8 mouse cellular contexts compared by ENCODE assay signal in genomic region chr7:16310020-16310520, GRCm38 (mm10). TPM values are rescaled to one million over a fixed set of nuclear protein-coding genes. Genes with fewer than 3 reads are reported as not detected.
A peak's percentile ranks its signal among the peaks of the same experiment; 100 is the strongest.
DNase-seq lines count a peak whose midpoint lies in the region; ATAC-seq lines count a peak whose summit lies in the region.

No protein-coding gene starts in this region.

- intact Hi-C loops in left cerebral cortex, postnatal 10 days (cut with DNase I), result loop anchor here (2.0 kb wide), 1 partner anchor 13 kb away; no protein-coding TSS in a partner anchor

- under 1% methylated on average over 25 of the region's 56 CpGs for WGBS in hindbrain, embryonic 15.5 days

- no peaks in the 10 kb centered on the region for H3K27me3 ChIP-seq in hindbrain, embryonic 15.5 days
- no peaks in the 10 kb centered on the region for H3K27me3 ChIP-seq in megakaryocyte, embryonic 14.5 days (replicated peaks)

- ATAC-seq in hindbrain, embryonic 15.5 days (ENCODE audit: low FRiP score, low read depth), result peak; percentile 2; the same call in 1 of the 2 replicates

- peak; percentile 86 for DNase-seq in adipocyte (ENCODE audit: low spot score)
- DNase-seq in cerebellum, postnatal 36 days, result peak; percentile 86 to 90
- DNase-seq in gastrocnemius, adult 18-20 months (ENCODE audit: low spot score), result peak; percentile 88
- peak; percentile 43 to 89 for DNase-seq in left cerebral cortex, postnatal 10 days (ENCODE audit: extremely low spot score in 1 of 2, low spot score in 2 of 2)
- DNase-seq in right cerebral cortex, postnatal 14 days, result peak; percentile 81
- DNase-seq in yolk sac, embryonic 10.5 days (ENCODE audit: low spot score), result peak; percentile 71

- no peaks in the 10 kb centered on the region for H3K9me3 ChIP-seq in hindbrain, embryonic 15.5 days
- H3K9me3 ChIP-seq in megakaryocyte, embryonic 14.5 days, result no peaks in the 10 kb centered on the region

- peak overlapping the region; percentile 71 for H3K27ac ChIP-seq in hindbrain, embryonic 15.5 days (replicated peaks)

- H3K36me3 ChIP-seq in hindbrain, embryonic 15.5 days, result no peaks in the 10 kb centered on the region
- peaks cover 47% of the 10 kb centered on the region for H3K36me3 ChIP-seq in megakaryocyte, embryonic 14.5 days (replicated peaks; ENCODE audit: low read length)

- H3K4me3 ChIP-seq in hindbrain, embryonic 15.5 days, result peak overlapping the region; percentile 60
- H3K4me3 ChIP-seq in megakaryocyte, embryonic 14.5 days (replicated peaks), result peak overlapping the region; percentile 99

- H3K4me1 ChIP-seq in hindbrain, embryonic 15.5 days (replicated peaks), result peaks cover 58% of the 10 kb centered on the region
- peaks cover 51% of the 10 kb centered on the region for H3K4me1 ChIP-seq in megakaryocyte, embryonic 14.5 days

- H3K9ac ChIP-seq in hindbrain, embryonic 15.5 days, result peak overlapping the region; percentile 55

- H3K4me2 ChIP-seq in hindbrain, embryonic 15.5 days, result peak overlapping the region; percentile 99

RNA-seq across cellular contexts. Expression of gene Bbc3, which starts 1.9 kb away (rescaled TPM):
- 1 to 10 TPM; 1.2 to 2.3 TPM for total RNA-seq in gastrocnemius, adult 18-20 months (2021)
- polyA plus RNA-seq in hindbrain, embryonic 15.5 days (2015; fragmentation: Nextera tagmentation; extraction: Ambion mirVana), result 28.9 and 31.7 TPM in 2 replicates
- 10 to 100 TPM; 30.1 to 34.6 TPM for total RNA-seq in left cerebral cortex, postnatal 10 days (2021)
- polyA plus RNA-seq in megakaryocyte, embryonic 14.5 days (2012; ENCODE audit: insufficient read depth, low replicate concordance), result 1,043 and 5,254 TPM in 2 replicates

RNA-seq across cellular contexts. Expression of gene Ccdc9, which starts 23.5 kb away (rescaled TPM):
- 10 to 100 TPM; 35.7 to 38.9 TPM for total RNA-seq in gastrocnemius, adult 18-20 months (2021)
- 29.3 and 29.6 TPM in 2 replicates for polyA plus RNA-seq in hindbrain, embryonic 15.5 days (2015; fragmentation: Nextera tagmentation; extraction: Ambion mirVana)
- total RNA-seq in left cerebral cortex, postnatal 10 days (2021), result 10 to 100 TPM; 85.5 to 89.0 TPM
- polyA plus RNA-seq in megakaryocyte, embryonic 14.5 days (2012; ENCODE audit: insufficient read depth, low replicate concordance), result 27.8 and 101 TPM in 2 replicates

RNA-seq across cellular contexts. Expression of gene Inafm1, which starts 36.7 kb away (rescaled TPM):
- total RNA-seq in gastrocnemius, adult 18-20 months (2021), result 10 to 100 TPM; 14.2 to 14.3 TPM
- polyA plus RNA-seq in hindbrain, embryonic 15.5 days (2015; fragmentation: Nextera tagmentation; extraction: Ambion mirVana), result 52.2 and 58.4 TPM in 2 replicates
- 10 to 100 TPM; 33.0 to 35.6 TPM for total RNA-seq in left cerebral cortex, postnatal 10 days (2021)
- polyA plus RNA-seq in megakaryocyte, embryonic 14.5 days (2012; ENCODE audit: insufficient read depth, low replicate concordance), result 53.8 and 168 TPM in 2 replicates

RNA-seq across cellular contexts. Expression of gene C5ar1, which starts 50.7 kb away (rescaled TPM):
- total RNA-seq in gastrocnemius, adult 18-20 months (2021), result 1 to 10 TPM; 1.5 to 2.3 TPM
- 2.2 and 2.7 TPM in 2 replicates for polyA plus RNA-seq in hindbrain, embryonic 15.5 days (2015; fragmentation: Nextera tagmentation; extraction: Ambion mirVana)
- total RNA-seq in left cerebral cortex, postnatal 10 days (2021), result under 1 TPM; 0.71 to 0.83 TPM
- 2.0 and 6.6 TPM in 2 replicates for polyA plus RNA-seq in megakaryocyte, embryonic 14.5 days (2012; ENCODE audit: insufficient read depth, low replicate concordance)

Comparison
In these comparisons a context has a peak if more than half of its experiments do, and no peak if none do; other contexts are left out.
1. Peak in every context shown above with its lines: DNase-seq, ATAC-seq, H3K4me3 ChIP-seq and H3K27ac ChIP-seq.
2. RNA of gene Bbc3, which starts 1.9 kb away (total RNA-seq): 30.1 to 34.6 TPM in left cerebral cortex, postnatal 10 days; 1.2 to 2.3 TPM in gastrocnemius, adult 18-20 months; every median in the first group is over 4 times any median in the second.